ENCODE assay signal across 8 mouse cellular contexts in genomic region chr6:97312545-97312939, GRCm38 (mm10). TPM values are rescaled to one million over a fixed set of nuclear protein-coding genes. Genes with fewer than 3 reads are reported as not detected.
DNase-seq lines count a peak whose midpoint lies in the region; ATAC-seq and TF ChIP-seq lines count a peak whose summit lies in the region.

No protein-coding gene starts in this region.

- H3K4me1 ChIP-seq in heart, embryonic 12.5 days (replicated peaks): peaks cover 46% of the 10 kb centered on the region
- H3K4me1 ChIP-seq in CH12.LX (ENCODE audit: control insufficient read depth in 1 of 2, insufficient read depth in 2 of 2): peaks cover 0 to 6% of the 10 kb centered on the region in 2 experiments; a peak in 1 of 4 replicates
- peaks cover 17% of the 10 kb centered on the region for H3K4me1 ChIP-seq in forebrain, embryonic 16.5 days (replicated peaks; ENCODE audit: control insufficient read depth, insufficient read depth, low read length)
- peaks cover 0 to 17% of the 10 kb centered on the region in 2 experiments; a peak in 2 of 4 replicates for H3K4me1 ChIP-seq in liver, embryonic 14.5 days (replicated peaks; ENCODE audit: control insufficient read depth in 2 of 2, insufficient read depth in 2 of 2, low read length in 1 of 2)
- H3K4me1 ChIP-seq in cerebellum, adult 2 months (ENCODE audit: control insufficient read depth, insufficient read depth, low read length): 0 out of 2 replicates have a peak, but pooled peaks cover 2% of the 10 kb centered on the region

- H3K9me3 ChIP-seq in heart, embryonic 12.5 days (replicated peaks): no peaks in the 10 kb centered on the region
- H3K9me3 ChIP-seq in CH12.LX (replicated peaks; ENCODE audit: low read length): no peaks in the 10 kb centered on the region
- no peaks in the 10 kb centered on the region for H3K9me3 ChIP-seq in forebrain, embryonic 16.5 days (ENCODE audit: control insufficient read depth, low read length)
- no peaks in the 10 kb centered on the region for H3K9me3 ChIP-seq in liver, embryonic 14.5 days (ENCODE audit: control insufficient read depth, low read length)

- H3K9ac ChIP-seq in heart, embryonic 12.5 days: peak overlapping the region; percentile 75
- 0 out of 2 replicates have a peak overlapping the region, but pooled peaks have one; percentile 31 for H3K9ac ChIP-seq in CH12.LX (ENCODE audit: insufficient read depth, low read depth)
- H3K9ac ChIP-seq in forebrain, embryonic 16.5 days (replicated peaks; ENCODE audit: low read depth, low read length): peak overlapping the region; percentile 28
- no peak overlapping the region for H3K9ac ChIP-seq in liver, embryonic 14.5 days (replicated peaks)

- dilution Hi-C loops in CH12.LX (cut with MboI; ENCODE audit: extremely low pct_ligation_motif_present, extremely low pct_unique_long_range_greater_than_20kb, low sequenced_read_pairs): no loop called here

- H3K4me3 ChIP-seq in heart, embryonic 12.5 days: peak overlapping the region; percentile 54
- peak overlapping the region in 2 of 3 experiments; percentile 48 to 49 for H3K4me3 ChIP-seq in CH12.LX (replicated peaks in 1 of 3; ENCODE audit: low read depth in 2 of 3, low read length in 2 of 3, poor library complexity in 1 of 3)
- peak overlapping the region; percentile 20 for H3K4me3 ChIP-seq in forebrain, embryonic 16.5 days (replicated peaks; ENCODE audit: low read length)
- H3K4me3 ChIP-seq in liver, embryonic 14.5 days (ENCODE audit: insufficient read depth in 1 of 2, low read depth in 2 of 2, low read length in 2 of 2): peak overlapping the region; percentile 48 to 59; a peak in 3 of 4 replicates
- H3K4me3 ChIP-seq in cerebellum, adult 2 months (replicated peaks; ENCODE audit: insufficient read depth, low read depth, low read length): no peak overlapping the region

- TF ChIP-seq CTCF in CH12.LX (conservative IDR thresholded peaks at IDR 0.05 in 1 of 2, IDR thresholded peaks at IDR 0.05 in 1 of 2; ENCODE audit: low read depth in 2 of 2, low read length in 2 of 2): no peak
- TF ChIP-seq CTCF in liver, embryonic 14.5 days (IDR thresholded peaks at IDR 0.05; ENCODE audit: low read depth): no peak
- no peak for TF ChIP-seq CTCF in cerebellum, adult 2 months (IDR thresholded peaks at IDR 0.05; ENCODE audit: borderline replicate concordance, insufficient read depth, low read depth, low read length)

- no peak for TF ChIP-seq EP300 in CH12.LX (IDR thresholded peaks at IDR 0.05; ENCODE audit: low read length)
- TF ChIP-seq EP300 in liver, embryonic 14.5 days (IDR thresholded peaks at IDR 0.05; ENCODE audit: low read depth): no peak

- DNase-seq in heart, postnatal 14 days: no peak
- no peak for DNase-seq in CH12.LX (ENCODE audit: extremely low read depth)
- DNase-seq in liver, embryonic 14.5 days (ENCODE audit: low read depth in 3 of 3, low spot score in 3 of 3): no peak
- DNase-seq in cerebellum, adult 2 months: no peak
- no peak for DNase-seq in cerebellum, adult 9-11 months

- H3K27me3 ChIP-seq in heart, embryonic 12.5 days (replicated peaks): no peaks in the 10 kb centered on the region
- no peaks in the 10 kb centered on the region for H3K27me3 ChIP-seq in CH12.LX (replicated peaks)
- no peaks in the 10 kb centered on the region for H3K27me3 ChIP-seq in forebrain, embryonic 16.5 days (replicated peaks; ENCODE audit: control insufficient read depth, insufficient read depth, low read length)
- H3K27me3 ChIP-seq in liver, embryonic 14.5 days (ENCODE audit: control insufficient read depth, insufficient read depth, low read length): no peaks in the 10 kb centered on the region
- no peaks in the 10 kb centered on the region for H3K27me3 ChIP-seq in cerebellum, adult 2 months (ENCODE audit: control insufficient read depth, insufficient read depth, low read length)

- no peaks in the 10 kb centered on the region for H3K79me2 ChIP-seq in CH12.LX (replicated peaks; ENCODE audit: control insufficient read depth, extremely low read depth, insufficient read depth, poor library complexity, severe bottlenecking)

- H3K36me3 ChIP-seq in heart, embryonic 12.5 days: peaks cover 4% of the 10 kb centered on the region; the same call in 1 of the 2 replicates
- H3K36me3 ChIP-seq in CH12.LX (replicated peaks in 1 of 2; ENCODE audit: control insufficient read depth in 1 of 2, insufficient read depth in 1 of 2, low read length in 1 of 2): no peaks in the 10 kb centered on the region
- no peaks in the 10 kb centered on the region for H3K36me3 ChIP-seq in forebrain, embryonic 16.5 days (ENCODE audit: control insufficient read depth, insufficient read depth)
- no peaks in the 10 kb centered on the region for H3K36me3 ChIP-seq in liver, embryonic 14.5 days (replicated peaks; ENCODE audit: control insufficient read depth, insufficient read depth, low read depth)

- no peak for TF ChIP-seq RAD21 in CH12.LX (IDR thresholded peaks at IDR 0.05; ENCODE audit: low read depth, low read length)

- no peak for ATAC-seq in heart, embryonic 12.5 days (ENCODE audit: insufficient number of reproducible peaks, low FRiP score)
- ATAC-seq in forebrain, embryonic 16.5 days: 0 out of 2 replicates have a peak, but pooled peaks have one; percentile 31
- ATAC-seq in liver, embryonic 14.5 days (ENCODE audit: insufficient read depth): no peak
- no peak for ATAC-seq in inflammation-experienced regulatory T-cells, adult 6 months

- H3K27ac ChIP-seq in heart, embryonic 12.5 days (ENCODE audit: poor library complexity, severe bottlenecking): peak overlapping the region; percentile 75
- no peak overlapping the region for H3K27ac ChIP-seq in CH12.LX (ENCODE audit: insufficient read depth, low read depth)
- H3K27ac ChIP-seq in forebrain, embryonic 16.5 days (ENCODE audit: low read length): no peak overlapping the region
- no peak overlapping the region for H3K27ac ChIP-seq in liver, embryonic 14.5 days
- H3K27ac ChIP-seq in cerebellum, adult 2 months (ENCODE audit: insufficient read depth, low read length): no peak overlapping the region

- 4% methylated on average over 3 of the region's 3 CpGs for WGBS in heart, embryonic 12.5 days
- WGBS in forebrain, embryonic 16.5 days: 18% methylated on average over 3 of the region's 3 CpGs
- WGBS in liver, embryonic 14.5 days (ENCODE audit: insufficient replicate concordance): 5% methylated on average over 3 of the region's 3 CpGs
- 26% methylated on average over 3 of the region's 3 CpGs for WGBS in cerebellum, adult 2 months

- intact Hi-C loops in heart, postnatal 14 days (cut with DNase I): loop anchor here (2.0 kb wide), 2 partner anchors 34 to 40 kb away; no protein-coding TSS in a partner anchor

- in situ Hi-C loops in CH12.LX (cut with MboI; ENCODE audit: low pct_ligation_motif_present, low pct_unique_long_range_greater_than_20kb, low sequenced_read_pairs): no loop called here

- no peak for TF ChIP-seq POLR2A in CH12.LX (IDR thresholded peaks at IDR 0.05; ENCODE audit: low read depth, low read length)
- no peak for TF ChIP-seq POLR2A in cerebellum, adult 2 months (IDR thresholded peaks at IDR 0.05; ENCODE audit: borderline replicate concordance, insufficient read depth, low read length)

- H3K4me2 ChIP-seq in heart, embryonic 12.5 days: peak overlapping the region; percentile 93
- H3K4me2 ChIP-seq in CH12.LX (ENCODE audit: insufficient read depth, low read depth, poor library complexity, severe bottlenecking): peak overlapping the region; percentile 69
- H3K4me2 ChIP-seq in forebrain, embryonic 16.5 days (ENCODE audit: low read length): peak overlapping the region; percentile 46
- peak overlapping the region; percentile 76 for H3K4me2 ChIP-seq in liver, embryonic 14.5 days (ENCODE audit: low read depth)

TF ChIP-seq in CH12.LX, 34 proteins besides CTCF, POLR2A, EP300 and RAD21:
- TF ChIP-seq TCF12 (IDR thresholded peaks at IDR 0.05; ENCODE audit: low read depth, low read length): no peak
- no peak for TF ChIP-seq GABPA (IDR thresholded peaks at IDR 0.05; ENCODE audit: insufficient replicate concordance, low read depth, low read length)
- no peak for TF ChIP-seq ETS1 (conservative IDR thresholded peaks at IDR 0.05; ENCODE audit: low read depth, low read length)
- TF ChIP-seq RCOR1 (conservative IDR thresholded peaks at IDR 0.05; ENCODE audit: low read depth, low read length): no peak
- no peak for TF ChIP-seq ZMIZ1 (IDR thresholded peaks at IDR 0.05; ENCODE audit: low read depth, low read length)
- no peak for TF ChIP-seq ZC3H11A (IDR thresholded peaks at IDR 0.05; ENCODE audit: low read depth, low read length)
- TF ChIP-seq IRF4 (IDR thresholded peaks at IDR 0.05; ENCODE audit: low read depth, low read length): no peak

RNA-seq across cellular contexts. Expression of gene Lmod3, which starts 60.0 kb away (rescaled TPM):
- 18.0 and 18.7 TPM in 2 replicates for polyA plus RNA-seq in heart, embryonic 12.5 days (2016; fragmentation: Nextera tagmentation; extraction: Ambion mirVana)
- 10 to 100 TPM; 50.2 to 55.6 TPM for total RNA-seq in heart, postnatal 14 days (2021)
- total RNA-seq in CH12.LX (2012; rRNA removed) (not detected in 2 replicates), CH12.LX (2014; rRNA removed) (not detected in 2 replicates)
- polyA plus RNA-seq in CH12.LX (2012; ENCODE audit: insufficient read length, low read depth): not detected in 2 replicates
- not detected in 2 replicates for polyA plus RNA-seq in forebrain, embryonic 16.5 days (2015; fragmentation: Nextera tagmentation; extraction: Ambion mirVana)
- polyA plus RNA-seq in liver, embryonic 14.5 days (2012; rRNA removed): not detected in 2 replicates
- not detected in 2 replicates for polyA plus RNA-seq in liver, embryonic 14.5 days (2014; fragmentation: Nextera tagmentation; extraction: Ambion mirVana)
- polyA plus RNA-seq in cerebellum, adult 2 months (2012; rRNA removed): 0.06 and 0.08 TPM in 2 replicates
- under 1 TPM in 2 of 3 experiments, not detected in 1; 0.15 to 0.16 TPM for polyA plus RNA-seq in inflammation-experienced regulatory T-cells, adult 6 months (2017; shearing (Covaris generic))

Comparison
In these comparisons a context has a peak if more than half of its experiments do, and no peak if none do; other contexts are left out.
1. RNA of gene Lmod3, which starts 60.0 kb away (polyA plus RNA-seq): 18.0 to 18.7 TPM in heart, embryonic 12.5 days; 0.15 to 0.16 TPM in inflammation-experienced regulatory T-cells, adult 6 months, 0.06 to 0.08 TPM in cerebellum, adult 2 months, not detected in forebrain, embryonic 16.5 days, not detected in liver, embryonic 14.5 days and not detected in CH12.LX; every median in the first group is over 10 times any median in the second.
2. Peak in every context shown above with its lines, with median percentiles within 50 percentile points of each other: H3K4me2 ChIP-seq.